Mouse (Mus musculus): ENCODE data around the gene Nfia.

Nfia gene

GRCm38 (mm10) chr4:97839406-97840101 is 67.0 kb downstream of the Nfia start:
- no peak for DNase-seq (ENCODE audit: low spot score in 2 of 2)

DNA sequence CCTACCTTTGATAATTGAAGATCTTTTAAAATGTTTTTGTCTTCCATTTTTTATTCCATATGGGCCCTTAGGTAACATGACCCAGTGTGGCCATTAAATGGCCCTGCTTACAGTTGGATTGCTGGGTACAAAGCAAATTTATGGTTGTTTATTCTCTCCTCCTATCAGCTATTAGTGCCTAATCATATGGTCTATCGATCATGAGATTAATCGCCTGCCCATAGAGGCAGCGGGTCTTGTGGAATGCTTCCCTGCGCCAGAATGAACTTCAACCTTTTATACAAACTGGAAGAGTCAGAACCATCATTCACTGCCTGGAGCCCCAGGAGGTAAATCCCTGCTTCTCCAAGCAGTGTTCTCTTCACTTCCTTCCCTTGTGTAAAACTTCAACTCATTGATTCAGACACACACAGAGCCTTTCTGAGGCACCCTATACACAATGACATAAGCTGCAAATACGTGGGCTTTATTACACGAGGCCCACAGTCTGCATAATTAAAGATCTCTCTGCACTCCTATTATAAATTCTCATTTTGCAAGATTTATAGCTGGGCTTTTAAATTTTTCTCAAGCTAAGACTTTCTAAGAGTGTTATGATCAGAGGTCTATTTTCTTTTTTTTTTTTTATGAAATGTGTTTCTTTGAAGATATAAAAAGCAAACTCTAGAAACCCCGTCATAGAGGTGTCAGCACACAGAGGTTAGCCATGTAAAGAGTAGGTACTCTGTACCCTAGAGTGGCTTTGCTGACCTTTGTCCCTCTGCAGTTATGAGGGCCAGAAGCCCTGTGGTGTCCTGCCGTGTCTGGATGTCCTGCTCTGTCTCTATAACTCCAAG is 67.9 kb downstream of the Nfia start:
- no peak for DNase-seq (ENCODE audit: low spot score in 2 of 2)

- no peak for DNase-seq (ENCODE audit: low spot score in 2 of 2)
Measured at GRCm38 (mm10) chr4:97841063-97841595, 68.6 kb downstream of the Nfia start.

DNA sequence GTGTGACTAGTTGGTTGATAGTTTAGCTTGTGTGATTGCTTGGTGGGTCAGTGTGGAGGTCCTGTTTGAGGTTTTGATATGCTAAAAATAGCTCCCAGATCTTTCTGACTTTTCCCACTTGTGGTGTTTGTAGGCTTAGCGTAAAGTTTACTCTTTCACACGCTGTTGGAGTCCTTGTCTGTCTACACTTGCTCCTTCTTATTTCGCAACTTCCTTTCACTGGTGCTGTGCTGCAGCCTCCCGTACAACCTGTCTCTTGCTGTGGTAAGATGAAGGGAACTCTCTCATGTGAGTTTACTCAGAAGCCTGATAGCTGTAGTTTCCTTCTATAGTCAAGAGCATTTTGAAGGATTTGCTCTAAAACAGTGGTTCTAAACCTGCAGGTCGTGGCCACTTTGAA is 69.2 kb downstream of the Nfia start:
- DNase-seq (ENCODE audit: low spot score in 2 of 2): no peak

DNA sequence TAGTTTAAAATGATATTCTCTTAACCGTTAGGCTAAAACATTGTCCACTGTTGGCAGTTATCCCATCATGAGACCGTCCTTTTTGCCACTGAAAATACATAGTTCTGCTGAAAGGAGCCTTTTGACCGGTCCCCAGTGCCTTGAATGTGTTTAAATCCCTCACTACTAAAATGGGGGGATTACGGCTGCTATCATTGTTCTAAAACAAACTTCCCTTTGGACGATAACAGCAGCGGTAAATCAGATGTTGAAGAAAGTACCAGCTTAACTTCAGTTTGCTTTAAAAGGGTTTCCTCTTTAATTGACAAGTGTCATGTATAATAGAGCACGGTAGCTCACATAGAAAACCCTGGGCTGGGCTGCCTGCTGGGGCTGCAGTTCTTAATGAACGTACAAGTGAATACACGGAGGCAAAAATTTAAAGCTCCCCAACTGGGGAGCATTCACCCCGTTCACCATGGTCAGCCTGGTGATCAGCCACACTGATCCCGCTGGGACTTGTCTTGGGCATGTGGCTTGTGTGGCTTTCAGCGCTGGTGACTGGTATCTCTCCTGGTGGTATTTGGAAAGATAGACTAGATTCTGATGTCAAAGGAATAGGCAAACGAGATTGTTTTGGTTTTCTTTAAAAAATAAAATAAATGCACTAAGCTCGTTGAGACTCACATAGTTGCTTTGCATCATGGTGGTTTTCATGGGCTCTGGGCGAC is 71.6 kb downstream of the Nfia start:
- DNase-seq (ENCODE audit: low spot score in 2 of 2): no peak

GRCm38 (mm10) chr4:97844899-97845298 is 72.4 kb downstream of the Nfia start:
- no peak for DNase-seq (ENCODE audit: low spot score in 2 of 2)

GRCm38 (mm10) chr4:97847653-97848052 is 75.1 kb downstream of the Nfia start:
- no peak for DNase-seq (ENCODE audit: low spot score in 2 of 2)

DNA sequence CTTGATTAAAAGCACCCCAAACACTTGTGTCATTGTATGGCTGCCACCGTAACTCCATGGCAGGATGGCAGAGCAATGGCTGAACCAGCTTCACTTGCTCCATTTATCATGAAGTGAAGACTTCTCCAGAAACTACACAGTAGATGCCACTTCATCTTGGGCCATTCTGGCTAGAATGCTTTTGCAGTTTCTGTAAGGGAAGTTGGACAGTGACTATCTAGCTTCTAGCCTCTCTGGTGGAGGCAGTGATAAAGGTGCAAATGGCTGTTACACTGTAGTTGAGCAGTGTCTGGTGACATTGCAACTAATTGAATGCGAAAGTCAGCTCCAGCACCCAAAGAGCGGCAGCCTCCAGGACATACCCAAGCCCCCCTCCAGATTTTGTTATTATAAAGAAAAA is 78.5 kb downstream of the Nfia start:
- DNase-seq (ENCODE audit: low spot score in 2 of 2): no peak

- DNase-seq (ENCODE audit: low spot score in 2 of 2): no peak
Measured at GRCm38 (mm10) chr4:97851698-97852097, 79.2 kb downstream of the Nfia start.

DNA sequence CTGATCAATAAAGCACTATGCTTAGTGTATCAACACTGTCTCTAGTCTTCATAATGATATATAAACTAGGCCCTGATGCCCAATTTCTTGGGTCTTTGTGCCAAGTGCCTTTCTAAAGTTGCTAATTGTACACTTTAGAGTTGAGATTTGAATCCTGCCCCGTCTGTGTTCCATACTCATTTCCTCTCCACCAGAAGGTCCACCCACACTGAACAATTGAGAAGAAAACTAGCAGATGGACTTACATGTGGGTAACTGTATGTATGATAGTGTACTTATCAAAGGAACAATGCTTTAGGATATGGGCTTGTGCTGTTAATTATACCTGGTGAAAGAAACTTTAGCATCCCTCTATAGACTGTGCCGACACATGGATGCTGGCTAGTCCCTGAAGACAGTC is 80.1 kb downstream of the Nfia start:
- DNase-seq (ENCODE audit: low spot score in 2 of 2): no peak

DNA sequence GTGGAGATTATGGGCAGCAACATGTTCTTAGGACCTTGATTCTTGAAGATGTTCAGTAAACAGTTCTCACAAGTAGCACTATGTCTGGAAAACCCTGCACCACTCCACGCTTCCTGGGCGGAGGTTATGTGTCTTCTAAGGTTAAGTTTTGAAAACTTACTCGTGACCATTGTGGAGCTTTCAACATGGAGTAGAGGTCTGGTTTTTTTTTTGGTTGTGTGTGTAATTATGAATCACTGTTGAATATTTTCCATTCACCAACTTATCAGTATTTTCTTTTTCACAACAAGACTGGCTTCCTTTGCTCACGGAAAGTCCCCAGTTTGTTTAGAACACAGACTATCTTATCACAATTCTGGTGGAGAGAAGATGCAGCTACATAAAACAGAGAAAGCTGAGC is 82.2 kb downstream of the Nfia start:
- no peak for DNase-seq (ENCODE audit: low spot score in 2 of 2)

DNA sequence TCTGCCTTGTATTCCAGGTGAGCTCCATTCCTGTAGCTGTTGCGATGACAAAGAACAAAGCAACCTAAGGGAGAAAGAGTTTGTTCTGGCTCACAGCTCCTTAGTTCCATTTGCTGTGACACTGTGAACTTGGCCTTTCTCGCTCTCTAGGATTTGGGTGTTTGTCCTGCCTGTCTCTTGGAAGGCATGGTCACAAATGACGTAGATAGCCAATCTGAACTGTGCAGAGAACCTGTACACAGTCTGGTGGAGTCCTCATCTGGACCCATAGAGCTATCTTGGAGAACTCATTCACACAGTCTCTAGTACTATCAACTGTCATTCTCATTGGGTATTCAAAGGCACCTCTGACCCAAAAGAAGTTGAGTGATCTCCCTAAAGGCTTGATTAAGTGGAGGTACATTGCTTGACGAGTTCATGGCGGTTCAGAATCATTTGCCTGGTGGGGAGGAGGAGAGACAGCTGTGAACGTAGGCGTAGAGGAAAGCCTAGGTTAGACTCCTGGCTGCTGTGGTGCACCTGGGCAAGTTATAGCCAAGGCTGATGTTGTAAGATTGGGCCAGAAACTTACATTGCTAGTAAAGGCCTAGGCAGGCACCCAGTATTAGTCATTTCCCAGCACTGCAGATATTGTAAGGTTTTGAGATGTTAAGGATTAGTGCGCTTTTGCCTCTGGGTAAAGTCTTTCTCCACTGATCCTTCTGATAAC is 83.3 kb downstream of the Nfia start:
- DNase-seq (ENCODE audit: low spot score in 2 of 2): no peak

DNA sequence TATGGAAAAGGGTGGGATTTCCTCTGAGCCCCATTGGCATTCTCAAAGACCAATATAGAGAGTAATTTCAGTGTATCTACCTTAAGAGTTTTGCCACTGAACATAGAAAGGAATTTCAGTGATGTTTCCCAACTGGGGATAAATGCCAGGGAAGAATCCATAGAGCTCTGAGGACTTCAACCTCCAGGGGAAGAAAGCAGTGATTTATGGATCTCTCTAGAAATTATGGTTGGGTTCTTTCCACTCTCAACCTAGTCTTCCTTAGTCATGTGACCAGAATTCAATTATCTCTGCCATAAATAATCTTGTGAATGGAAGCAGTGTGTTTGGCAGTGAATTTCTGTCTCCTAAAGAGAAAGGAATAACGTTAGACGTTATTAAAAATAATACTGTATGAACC is 85.0 kb downstream of the Nfia start:
- no peak for DNase-seq (ENCODE audit: low spot score in 2 of 2)

GRCm38 (mm10) chr4:97859431-97859830 is 86.9 kb downstream of the Nfia start:
- DNase-seq (ENCODE audit: low spot score in 2 of 2): no peak

DNA sequence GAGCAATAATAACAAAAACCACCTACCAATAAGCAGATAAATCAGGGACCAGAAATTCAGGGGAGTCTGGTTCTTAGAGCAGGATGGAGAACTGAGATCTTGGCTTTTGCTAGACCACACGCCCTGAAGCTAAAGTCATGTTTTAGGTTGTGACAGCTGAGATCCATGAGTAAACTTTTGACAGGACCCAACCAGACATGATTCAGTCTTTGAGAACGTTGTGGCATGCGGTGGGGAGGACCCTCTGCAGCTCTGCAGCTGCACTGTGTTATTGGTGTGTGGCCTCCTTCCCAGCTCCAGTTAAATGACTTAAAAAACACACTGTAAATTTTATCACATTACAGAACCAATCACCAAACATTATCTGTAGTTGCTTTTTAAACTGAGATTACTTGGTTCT is 87.8 kb downstream of the Nfia start:
- DNase-seq (ENCODE audit: low spot score in 2 of 2): no peak

GRCm38 (mm10) chr4:97860791-97861344 is 88.3 kb downstream of the Nfia start:
- no peak for DNase-seq (ENCODE audit: low spot score in 2 of 2)

- DNase-seq (ENCODE audit: low spot score in 2 of 2): no peak
Measured at GRCm38 (mm10) chr4:97862379-97862778, 89.8 kb downstream of the Nfia start.

DNA sequence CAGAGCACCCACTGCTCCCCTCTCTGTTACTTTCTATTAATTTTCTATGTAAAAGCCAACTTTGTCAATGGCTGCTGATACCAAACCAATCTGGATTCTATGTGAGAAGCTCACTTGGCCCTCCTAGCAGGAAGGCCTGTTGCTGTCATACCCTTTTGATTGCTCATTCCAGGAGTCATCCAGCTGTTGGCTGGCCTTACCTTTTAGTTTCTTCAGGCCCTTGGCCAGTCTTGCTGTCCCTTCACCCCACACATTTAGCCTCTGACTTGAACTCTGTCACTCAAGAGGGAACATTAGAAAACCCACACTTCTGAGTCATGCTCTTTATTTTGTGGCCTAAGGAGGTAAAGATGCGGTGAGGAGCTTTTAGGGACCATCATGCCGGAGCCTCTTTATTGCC is 91.7 kb downstream of the Nfia start:
- no peak for DNase-seq (ENCODE audit: low spot score in 2 of 2)

- DNase-seq (ENCODE audit: low spot score in 2 of 2): no peak
Measured at GRCm38 (mm10) chr4:97865410-97865953, 92.9 kb downstream of the Nfia start.

DNA sequence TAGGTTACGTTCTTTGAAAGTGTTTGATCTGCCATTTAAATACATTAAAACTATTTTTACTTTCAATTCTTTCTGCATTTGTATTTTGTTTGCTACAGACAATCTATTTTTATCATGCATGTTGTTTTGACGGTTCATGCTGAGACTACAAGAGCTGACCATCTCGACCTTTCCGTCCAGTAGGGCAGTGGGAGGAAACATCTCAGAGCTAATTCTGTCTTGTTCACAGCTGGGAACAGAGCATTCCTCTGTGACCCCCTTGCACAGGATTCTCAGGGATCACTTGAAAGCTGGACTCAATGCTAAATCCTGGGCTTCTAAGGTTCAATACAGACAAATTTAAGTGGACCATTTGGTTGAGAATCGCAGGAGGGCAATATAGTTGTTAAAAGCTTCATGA is 93.9 kb downstream of the Nfia start:
- no peak for DNase-seq (ENCODE audit: low spot score in 2 of 2)

DNA sequence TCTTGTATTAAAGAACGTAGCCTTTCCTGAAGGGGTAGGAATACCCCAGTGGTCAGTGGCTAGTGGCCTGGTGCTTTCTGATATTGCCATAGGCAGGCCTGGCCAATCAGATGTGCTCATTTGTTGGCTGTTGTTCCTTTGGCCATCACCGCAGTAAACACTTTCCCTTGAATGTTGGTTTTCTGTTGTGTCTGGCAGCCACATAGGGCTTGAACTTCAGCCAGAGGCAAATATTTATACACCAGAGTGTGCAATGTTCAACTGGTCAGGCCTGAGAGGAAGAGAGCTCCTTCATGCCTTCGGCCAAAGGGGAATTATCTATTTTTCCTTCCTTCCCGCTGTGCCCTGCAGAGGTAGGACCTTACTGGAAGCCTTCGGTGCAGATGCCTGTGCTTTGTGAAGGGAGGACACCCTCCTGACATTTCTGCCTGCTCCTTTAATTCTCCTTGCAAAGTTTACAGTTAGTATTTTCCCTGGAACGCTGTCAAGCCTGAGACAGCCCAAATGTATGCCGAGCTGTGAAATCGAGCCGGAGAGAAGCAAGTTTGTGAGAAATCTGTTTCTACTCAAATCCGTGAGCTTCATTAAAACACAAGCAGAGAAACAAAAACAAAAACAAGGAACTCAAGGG is 95.9 kb downstream of the Nfia start:
- no peak for DNase-seq (ENCODE audit: low spot score in 2 of 2)
